Mouse (Mus musculus) limb, embryonic 10.5 days (tissue): ENCODE data around the gene Emc10. TPM values are rescaled to one million over a fixed set of nuclear protein-coding genes. Genes with fewer than 3 reads are reported as not detected.

Experiments
- DNase-seq: peaks from one replicate; pipeline ENCODE4 v3.0.0-alpha.2; 2017; ENCODE audit warnings: low spot score
- H3K27ac ChIP-seq: fragments of 300-500 bp; sonication (generic); 2 replicates; pipeline ENCODE4 v1.5.1; 2016; ENCODE audit warnings: mild to moderate bottlenecking
- H3K27me3 ChIP-seq: fragments of 300-500 bp; sonication (generic); 2 replicates; pipeline ENCODE4 v1.6.1; 2016; ENCODE audit warnings: low read depth, mild to moderate bottlenecking; ENCODE audit not compliant: poor library complexity, severe bottlenecking
- H3K36me3 ChIP-seq: fragments of 300-500 bp; sonication (generic); 2 replicates; pipeline ENCODE4 v1.6.1; 2016; ENCODE audit warnings: mild to moderate bottlenecking, moderate library complexity
- H3K4me1 ChIP-seq: fragments of 300-500 bp; sonication (generic); 2 replicates; pipeline ENCODE4 v1.6.1; 2016
- H3K4me3 ChIP-seq: fragments of 300-500 bp; sonication (generic); 2 replicates; pipeline ENCODE4 v1.5.1; 2016; ENCODE audit warnings: mild to moderate bottlenecking, moderate library complexity
- H3K9me3 ChIP-seq: fragments of 300-500 bp; sonication (generic); replicated peaks from 2 replicates; pipeline ENCODE4 v1.6.1; 2016; ENCODE audit warnings: mild to moderate bottlenecking
- WGBS: fragments of 180-500 bp; shearing (Covaris S2); methylation state at CpG from one replicate; pipeline ENCODE4 v1.1.7; 2016; 5-methylcytosine and 5-hydroxymethylcytosine counted together
- polyA plus RNA-seq: library from polyadenylated mRNA; unstranded; fragments of >200 nt; fragmentation: Nextera tagmentation; extraction: Ambion mirVana; gene quantifications from 2 replicates; pipeline ENCODE4 v1.2.1, GENCODE M21; 2016

Gene Emc10
- polyA plus RNA-seq, 1 experiment from 2014 or later = 91.4 TPM

- Histone ChIP-seq H3K36me3 (peaks cover 4% of the 10 kb centered on the region), H3K27me3 (peaks cover 41% of the 10 kb centered on the region), H3K27ac (0 out of 2 replicates have a peak overlapping the region, but pooled peaks have one; percentile 7), H3K4me3 (no peak overlapping the region), H3K4me1 (peaks cover 46% of the 10 kb centered on the region), H3K9me3 (no peaks in the 10 kb centered on the region)
- DNase-seq = no peak
- 82% methylated on average over 16 of the region's 16 CpGs for WGBS
Measured at GRCm38 (mm10) chr7:44470696-44471612, 25.4 kb downstream of the Emc10 start.

GRCm38 (mm10) chr7:44469677-44470675 is 26.4 kb downstream of the Emc10 start:
- H3K4me3 ChIP-seq = peak overlapping the region; percentile 17; the same call in 1 of the 2 replicates
- H3K27ac ChIP-seq = peak overlapping the region; percentile 42; the same call in 1 of the 2 replicates
- WGBS = 86% methylated on average over 16 of the region's 16 CpGs
- H3K4me1 ChIP-seq = peaks cover 50% of the 10 kb centered on the region
- no peaks in the 10 kb centered on the region for H3K9me3 ChIP-seq
- peaks cover 4% of the 10 kb centered on the region for H3K36me3 ChIP-seq
- no peak for DNase-seq
- peaks cover 40% of the 10 kb centered on the region for H3K27me3 ChIP-seq

- 75% methylated on average over 15 of the region's 15 CpGs for WGBS
- Histone ChIP-seq H3K9me3 (no peaks in the 10 kb centered on the region), H3K27ac (peak overlapping the region; percentile 86), H3K27me3 (peaks cover 40% of the 10 kb centered on the region), H3K4me1 (peaks cover 52% of the 10 kb centered on the region), H3K4me3 (peak overlapping the region; percentile 80), H3K36me3 (peaks cover 4% of the 10 kb centered on the region)
- no peak for DNase-seq
Measured at GRCm38 (mm10) chr7:44468644-44469285, 27.6 kb downstream of the Emc10 start.

GRCm38 (mm10) chr7:44467811-44468411 is 28.4 kb downstream of the Emc10 start, which contains the start of gene Josd2:
Gene Josd2 (plus strand): TSS chr7:44467980.
- peak within 1 kb of the TSS; percentile 80 for H3K4me3 ChIP-seq
- H3K4me1 ChIP-seq = peaks cover 49% of the 10 kb centered on the region
- peak; percentile 90 for DNase-seq
- no peaks in the 10 kb centered on the region for H3K9me3 ChIP-seq
- H3K27me3 ChIP-seq = peaks cover 40% of the 10 kb centered on the region
- under 1% methylated on average over 42 of the region's 42 CpGs for WGBS
- peak within 1 kb of the TSS; percentile 86 for H3K27ac ChIP-seq
- H3K36me3 ChIP-seq = peaks cover 4% of the 10 kb centered on the region

DNA sequence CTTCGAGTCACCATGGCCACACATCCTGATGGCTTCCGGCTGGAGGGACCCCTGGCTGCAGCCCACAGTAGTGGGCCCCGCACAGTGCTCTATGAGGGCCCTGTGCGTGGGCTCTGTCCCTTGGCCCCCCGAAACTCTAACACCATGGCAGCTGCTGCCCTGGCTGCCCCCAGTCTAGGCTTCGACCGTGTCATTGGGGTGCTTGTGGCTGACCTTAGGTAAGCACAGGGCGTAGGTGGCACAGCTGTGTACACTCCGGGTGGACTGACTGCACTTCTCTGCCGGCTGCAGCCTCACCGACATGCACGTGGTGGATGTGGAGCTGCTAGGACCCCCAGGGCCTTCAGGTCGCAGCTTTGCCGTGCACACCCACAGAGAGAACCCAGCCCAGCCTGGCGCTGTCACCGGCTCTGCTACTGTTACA is 29.4 kb downstream of the Emc10 start:
- Histone ChIP-seq H3K27me3 (peaks cover 48% of the 10 kb centered on the region), H3K4me3 (peak overlapping the region; percentile 80; the same call in 1 of the 2 replicates), H3K36me3 (peaks cover 4% of the 10 kb centered on the region), H3K27ac (peak overlapping the region; percentile 86), H3K9me3 (no peaks in the 10 kb centered on the region), H3K4me1 (peaks cover 57% of the 10 kb centered on the region)
- WGBS = 84% methylated on average over 16 of the region's 16 CpGs
- no peak for DNase-seq

- Histone ChIP-seq H3K36me3 (peaks cover 7% of the 10 kb centered on the region), H3K27ac (peak overlapping the region; percentile 86; the same call in 1 of the 2 replicates), H3K4me3 (no peak overlapping the region), H3K9me3 (no peaks in the 10 kb centered on the region), H3K27me3 (peaks cover 55% of the 10 kb centered on the region), H3K4me1 (peaks cover 58% of the 10 kb centered on the region)
- DNase-seq = no peak
- 86% methylated on average over 10 of the region's 10 CpGs for WGBS
Measured at GRCm38 (mm10) chr7:44466006-44466887, 30.1 kb downstream of the Emc10 start.

- Histone ChIP-seq H3K27me3 (peaks cover 66% of the 10 kb centered on the region), H3K36me3 (peaks cover 7% of the 10 kb centered on the region), H3K4me1 (peaks cover 58% of the 10 kb centered on the region), H3K9me3 (no peaks in the 10 kb centered on the region), H3K4me3 (no peak within 1 kb of the TSS), H3K27ac (no peak within 1 kb of the TSS)
- 58% methylated on average over 2 of the region's 2 CpGs for WGBS
- no peak for DNase-seq
Measured at GRCm38 (mm10) chr7:44465111-44465510, 31.2 kb downstream of the Emc10 start, which contains the start of gene Aspdh. Gene Aspdh (plus strand): TSS chr7:44465391.

DNA sequence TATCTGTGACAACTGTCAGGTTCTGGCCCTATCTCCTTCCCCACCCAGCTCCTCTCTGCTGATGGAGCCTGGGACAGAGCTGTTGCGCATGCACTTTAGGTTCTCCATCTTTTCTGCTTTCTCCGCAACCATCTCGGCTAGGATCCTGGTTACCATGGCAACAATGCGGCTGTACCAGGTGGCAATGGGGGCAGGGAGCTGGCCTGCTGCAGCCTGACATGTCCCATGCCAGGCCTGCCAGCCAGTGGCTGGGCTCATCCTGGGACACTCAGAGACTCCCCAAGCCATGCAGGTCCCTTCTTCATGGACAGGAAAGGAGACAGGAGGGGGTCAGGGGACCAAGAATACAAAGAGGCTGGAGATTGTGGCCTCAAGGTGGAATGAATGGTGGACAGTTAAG is 31.8 kb downstream of the Emc10 start:
- H3K36me3 ChIP-seq = peaks cover 6% of the 10 kb centered on the region
- H3K9me3 ChIP-seq = no peaks in the 10 kb centered on the region
- H3K4me1 ChIP-seq = peaks cover 57% of the 10 kb centered on the region
- 30% methylated on average over 4 of the region's 4 CpGs for WGBS
- peaks cover 72% of the 10 kb centered on the region for H3K27me3 ChIP-seq
- H3K4me3 ChIP-seq = no peak overlapping the region
- H3K27ac ChIP-seq = no peak overlapping the region
- DNase-seq = no peak

GRCm38 (mm10) chr7:44463556-44464225 is 32.6 kb downstream of the Emc10 start:
- no peak overlapping the region for H3K27ac ChIP-seq
- no peaks in the 10 kb centered on the region for H3K9me3 ChIP-seq
- H3K4me3 ChIP-seq = no peak overlapping the region
- peaks cover 51% of the 10 kb centered on the region for H3K4me1 ChIP-seq
- peaks cover 80% of the 10 kb centered on the region for H3K27me3 ChIP-seq
- 88% methylated on average over 10 of the region's 10 CpGs for WGBS
- 0 out of 2 replicates have a peak, but pooled peaks cover 3% of the 10 kb centered on the region for H3K36me3 ChIP-seq
- no peak for DNase-seq

- H3K36me3 ChIP-seq = 0 out of 2 replicates have a peak, but pooled peaks cover 3% of the 10 kb centered on the region
- peak overlapping the region; percentile 50 for H3K4me3 ChIP-seq
- WGBS = 22% methylated on average over 8 of the region's 8 CpGs
- no peaks in the 10 kb centered on the region for H3K9me3 ChIP-seq
- peaks cover 87% of the 10 kb centered on the region for H3K27me3 ChIP-seq
- peaks cover 44% of the 10 kb centered on the region for H3K4me1 ChIP-seq
- H3K27ac ChIP-seq = no peak overlapping the region
- no peak for DNase-seq
Measured at GRCm38 (mm10) chr7:44463056-44463425, 33.3 kb downstream of the Emc10 start.
